Mouse (Mus musculus): ENCODE measurements around the gene Cyp4f14.
"Not testable (repeated sequence)": the region's sequence is repeated elsewhere in the genome, so short reads cannot be mapped to it uniquely, and the experiment has no call there.

The Cyp4f14 gene

GRCm38 (mm10) chr17:32891239-32892180, 25.6 kb downstream of the Cyp4f14 start, which contains the start of gene Zfp870:
Gene Zfp870 (minus strand): TSS chr17:32891642.
- DNase-seq (ENCODE audit: low read depth, low spot score): peak; percentile 94

- no peak for DNase-seq (ENCODE audit: low read depth, low spot score)
Observed at GRCm38 (mm10) chr17:32890852-32891238, 26.3 kb downstream of the Cyp4f14 start.

DNA sequence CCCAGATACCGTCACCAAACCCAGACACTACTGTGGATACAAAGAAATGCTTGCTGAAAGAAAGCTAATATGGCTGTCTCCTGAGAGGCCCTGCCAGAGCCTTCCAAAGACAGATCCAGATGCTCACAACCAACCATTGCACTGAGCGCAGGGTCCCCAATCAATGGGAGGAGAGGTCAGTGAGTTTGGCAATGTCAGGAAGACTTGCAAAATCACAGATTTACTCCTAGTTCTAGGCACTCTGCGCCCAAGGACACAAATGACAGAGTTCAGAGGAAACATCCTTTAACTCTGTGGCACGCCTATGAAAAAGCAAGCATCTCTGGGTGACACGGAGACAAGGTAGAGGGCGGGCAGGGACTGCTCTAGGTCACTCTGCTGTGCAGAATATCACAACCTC, 27.5 kb downstream of the Cyp4f14 start:
- DNase-seq (ENCODE audit: low read depth, low spot score): no peak

GRCm38 (mm10) chr17:32880320-32881218, 36.6 kb downstream of the Cyp4f14 start:
- DNase-seq (ENCODE audit: low read depth, low spot score): no peak

- peak; percentile 87 for DNase-seq (ENCODE audit: low read depth, low spot score)
Observed at GRCm38 (mm10) chr17:32878773-32879172, 38.4 kb downstream of the Cyp4f14 start.

- peak; percentile 80 for DNase-seq (ENCODE audit: low read depth, low spot score)
Observed at GRCm38 (mm10) chr17:32877471-32878171, 39.5 kb downstream of the Cyp4f14 start.

- DNase-seq (ENCODE audit: low read depth, low spot score): no peak
Observed at GRCm38 (mm10) chr17:32872696-32873095, 44.4 kb downstream of the Cyp4f14 start.

- DNase-seq (ENCODE audit: low read depth, low spot score): peak; percentile 61
Observed at GRCm38 (mm10) chr17:32872091-32872490, 45.1 kb downstream of the Cyp4f14 start.

DNA sequence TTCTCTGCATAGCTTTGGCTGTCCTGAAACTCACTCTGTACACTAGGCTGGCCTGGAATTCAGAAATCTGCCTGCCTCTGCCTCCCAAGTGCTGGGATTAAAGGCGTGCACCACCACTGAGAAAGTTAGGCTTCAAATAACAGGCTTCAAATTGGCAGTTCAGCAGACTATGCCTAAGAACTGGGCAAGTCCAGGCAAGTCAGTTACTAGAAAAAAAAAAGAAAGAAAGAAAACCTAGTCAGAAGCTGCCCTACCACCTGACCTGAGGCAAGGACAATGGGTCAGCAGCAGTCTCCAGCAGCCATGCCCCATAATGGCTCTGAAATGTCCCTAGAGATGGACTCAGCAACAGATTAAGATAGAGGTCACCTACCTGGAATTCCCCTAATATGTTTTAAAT, 45.7 kb downstream of the Cyp4f14 start:
- peak; percentile 54 for DNase-seq (ENCODE audit: low read depth, low spot score)

DNA sequence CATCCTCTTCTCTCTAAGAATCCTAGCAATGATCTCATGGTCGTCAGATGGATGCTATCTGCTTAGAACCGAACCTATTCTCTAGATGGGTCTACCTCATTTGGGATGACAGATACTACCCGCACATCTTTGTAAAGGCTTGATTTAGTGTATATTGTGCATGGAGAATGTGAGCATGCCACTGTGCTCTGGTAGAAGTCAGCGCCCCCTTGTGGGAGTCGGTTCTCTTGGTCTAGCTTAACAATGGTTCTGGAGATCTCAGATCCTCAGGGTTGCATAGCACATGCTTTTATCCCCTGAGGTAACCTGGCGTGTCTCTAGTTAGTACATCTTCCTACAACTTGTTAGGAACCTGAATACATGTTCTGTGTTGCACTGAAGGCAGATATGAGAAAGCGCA, 49.9 kb downstream of the Cyp4f14 start:
- DNase-seq (ENCODE audit: low read depth, low spot score): not testable (repeated sequence)

- not testable (repeated sequence) for DNase-seq (ENCODE audit: low read depth, low spot score)
Observed at GRCm38 (mm10) chr17:32856713-32857112, 60.4 kb downstream of the Cyp4f14 start.
